Mouse (Mus musculus) macrophage (primary cell): ENCODE data around the gene Btbd2. TPM values are rescaled to one million over a fixed set of nuclear protein-coding genes. Genes with fewer than 3 reads are reported as not detected.

Experiments used
- H3K27ac ChIP-seq: fragments of 350-480 bp; formaldehyde crosslinking; 2 replicates; pipeline ENCODE4 v1.9.0; 2021
- H3K36me3 ChIP-seq: fragments of 350-480 bp; formaldehyde crosslinking; 2 replicates; pipeline ENCODE4 v1.9.0; 2021; ENCODE audit errors: inconsistent target
- H3K4me3 ChIP-seq: fragments of 350-480 bp; formaldehyde crosslinking; 2 replicates; pipeline ENCODE4 v1.9.0; 2021; ENCODE audit errors: inconsistent target
- H3K79me2 ChIP-seq: fragments of 350-480 bp; formaldehyde crosslinking; 2 replicates; pipeline ENCODE4 v1.9.0; 2021; ENCODE audit errors: inconsistent target
- WGBS: methylation state at CpG from one replicate; pipeline ENCODE4 v1.1.7; 2026; ENCODE audit warnings: inconsistent platforms; ENCODE audit not compliant: missing documents; 5-methylcytosine and 5-hydroxymethylcytosine counted together
- polyA plus RNA-seq: library from polyadenylated mRNA; stranded (reverse); fragments of 250-400 nt; gene quantifications from 3 replicates; pipeline ENCODE4 v1.2.4, GENCODE M21; 2018; ENCODE audit warnings: inconsistent platforms
- total RNA-seq, 78 experiments: library from RNA; depleted of rRNA; stranded (reverse); fragments of 250-400 nt; gene quantifications; 1 replicate in 9 of 78; 2 replicates in 24 of 78; 3 replicates in 43 of 78; 4 replicates in 2 of 78; pipeline ENCODE4 v1.2.4; 2018; ENCODE audit warnings: inconsistent platforms in 56 of 78

The Btbd2 gene
- 10 to 100 TPM in 15 of 26 experiments, 1 to 10 TPM in 11; 1.8 to 28.3 (median 14.1) TPM for total RNA-seq (2018; cell fraction: chromatin; rRNA removed)
- total RNA-seq (2018; cell fraction: cytosol; rRNA removed) = 10 to 100 TPM; 15.2 to 30.1 (median 24.2) TPM
- 10 to 100 TPM in 14 of 26 experiments, 1 to 10 TPM in 12; 4.9 to 21.9 (median 10.8) TPM for total RNA-seq (2018; cell fraction: nucleus; rRNA removed)
- 16.9 to 26.0 TPM (median 21.9 TPM) in 3 replicates for polyA plus RNA-seq

GRCm38 (mm10) chr10:80656863-80657623 is at the start of gene Btbd2:
Btbd2 (minus strand) TSS chr10:80657071.
- H3K36me3 ChIP-seq = no peaks in the 10 kb centered on the region
- 43% methylated on average over 11 of the region's 15 CpGs for WGBS

GRCm38 (mm10) chr10:80705479-80705878 is 48.6 kb upstream of the Btbd2 start:
- H3K4me3 ChIP-seq = no peak overlapping the region
- 85% methylated on average over 3 of the region's 3 CpGs for WGBS
- H3K36me3 ChIP-seq = peaks cover 37% of the 10 kb centered on the region
- H3K27ac ChIP-seq = no peak overlapping the region
- peaks cover 11% of the 10 kb centered on the region for H3K79me2 ChIP-seq

More at GRCm38 (mm10) chr10:80656863-80657623, at the start of gene Btbd2:
- Histone ChIP-seq H3K4me3 (peak within 1 kb of the TSS; percentile 37), H3K79me2 (peaks cover 24% of the 10 kb centered on the region; the same call in 1 of the 2 replicates), H3K27ac (peak within 1 kb of the TSS; percentile 61)

- WGBS = 71% methylated on average over 3 of the region's 3 CpGs
- no peak overlapping the region for H3K4me3 ChIP-seq
- H3K27ac ChIP-seq = no peak overlapping the region
- H3K36me3 ChIP-seq = peaks cover 32% of the 10 kb centered on the region
- H3K79me2 ChIP-seq = peaks cover 15% of the 10 kb centered on the region
These were observed 48.2 kb upstream of the Btbd2 start for GRCm38 (mm10) chr10:80705033-80705432.

- 95% methylated on average over 5 of the region's 5 CpGs for WGBS
- peaks cover 26% of the 10 kb centered on the region for H3K36me3 ChIP-seq
- peaks cover 21% of the 10 kb centered on the region for H3K79me2 ChIP-seq
- no peak overlapping the region for H3K4me3 ChIP-seq
- H3K27ac ChIP-seq = no peak overlapping the region
These were observed 47.5 kb upstream of the Btbd2 start for GRCm38 (mm10) chr10:80704418-80704817.

GRCm38 (mm10) chr10:80703643-80704042 is 46.8 kb upstream of the Btbd2 start:
- peaks cover 18% of the 10 kb centered on the region for H3K36me3 ChIP-seq
- H3K4me3 ChIP-seq = no peak overlapping the region
- no peak overlapping the region for H3K27ac ChIP-seq
- peaks cover 29% of the 10 kb centered on the region for H3K79me2 ChIP-seq
- WGBS = 99% methylated on average over 5 of the region's 5 CpGs

- Histone ChIP-seq H3K36me3 (peaks cover 9% of the 10 kb centered on the region), H3K79me2 (peaks cover 38% of the 10 kb centered on the region), H3K4me3 (peak overlapping the region; percentile 48), H3K27ac (peak overlapping the region; percentile 65)
- WGBS = 2% methylated on average over 47 of the region's 47 CpGs
These were observed 45.9 kb upstream of the Btbd2 start for GRCm38 (mm10) chr10:80702536-80703390.

- H3K4me3 ChIP-seq = peak within 1 kb of the TSS; percentile 84
- peaks cover 46% of the 10 kb centered on the region for H3K79me2 ChIP-seq
- H3K36me3 ChIP-seq = peaks cover 1% of the 10 kb centered on the region
- WGBS = 0% methylated on average over 55 of the region's 59 CpGs
- peak within 1 kb of the TSS; percentile 67 for H3K27ac ChIP-seq
These were observed 45.1 kb upstream of the Btbd2 start, which contains the start of the genes Mob3a and Izumo4 for GRCm38 (mm10) chr10:80701721-80702535. Mob3a (minus strand) TSS chr10:80701977. Izumo4 (plus strand) TSS chr10:80702184.

GRCm38 (mm10) chr10:80700732-80701131 is 43.9 kb upstream of the Btbd2 start:
- H3K27ac ChIP-seq = peak overlapping the region; percentile 67
- H3K79me2 ChIP-seq = peaks cover 51% of the 10 kb centered on the region
- 4% methylated on average over 4 of the region's 4 CpGs for WGBS
- no peaks in the 10 kb centered on the region for H3K36me3 ChIP-seq
- peak overlapping the region; percentile 84 for H3K4me3 ChIP-seq

GRCm38 (mm10) chr10:80700038-80700504 is 43.2 kb upstream of the Btbd2 start:
- Histone ChIP-seq H3K4me3 (peak overlapping the region; percentile 84), H3K36me3 (no peaks in the 10 kb centered on the region), H3K27ac (peak overlapping the region; percentile 67), H3K79me2 (peaks cover 51% of the 10 kb centered on the region)
- WGBS = 37% methylated on average over 7 of the region's 7 CpGs

GRCm38 (mm10) chr10:80698605-80699004 is 41.7 kb upstream of the Btbd2 start:
- H3K4me3 ChIP-seq = no peak overlapping the region
- H3K79me2 ChIP-seq = peaks cover 64% of the 10 kb centered on the region
- H3K36me3 ChIP-seq = no peaks in the 10 kb centered on the region
- H3K27ac ChIP-seq = no peak overlapping the region
- 28% methylated on average over 6 of the region's 9 CpGs for WGBS

- Histone ChIP-seq H3K36me3 (no peaks in the 10 kb centered on the region), H3K27ac (no peak overlapping the region; the same call in 1 of the 2 replicates), H3K4me3 (no peak overlapping the region), H3K79me2 (peaks cover 71% of the 10 kb centered on the region)
- 59% methylated on average over 9 of the region's 9 CpGs for WGBS
These were observed 40.9 kb upstream of the Btbd2 start for GRCm38 (mm10) chr10:80697812-80698211.

GRCm38 (mm10) chr10:80697393-80697787 is 40.5 kb upstream of the Btbd2 start:
- WGBS = 88% methylated on average over 8 of the region's 8 CpGs
- peaks cover 71% of the 10 kb centered on the region for H3K79me2 ChIP-seq
- H3K36me3 ChIP-seq = no peaks in the 10 kb centered on the region
- no peak overlapping the region for H3K4me3 ChIP-seq
- no peak overlapping the region; the same call in 1 of the 2 replicates for H3K27ac ChIP-seq

GRCm38 (mm10) chr10:80696502-80697392 is 39.9 kb upstream of the Btbd2 start:
- WGBS = 23% methylated on average over 8 of the region's 12 CpGs
- Histone ChIP-seq H3K36me3 (no peaks in the 10 kb centered on the region), H3K4me3 (no peak overlapping the region), H3K27ac (peak overlapping the region; percentile 98), H3K79me2 (peaks cover 74% of the 10 kb centered on the region)
